Mouse (Mus musculus) kidney, postnatal 0 days (tissue): Measurements from ENCODE around the gene Eif2ak1. TPM values are rescaled to one million over a fixed set of nuclear protein-coding genes. Genes with fewer than 3 reads are reported as not detected.

Experiments used
- ATAC-seq: fragments of 200-750 bp; cut with Nextera tagmentation; replicated peaks from 2 replicates; pipeline ENCODE4 v1.8.0; 2017; ENCODE audit warnings: low read depth, moderate number of reproducible peaks, moderate TSS enrichment, moderate library complexity; ENCODE audit not compliant: low FRiP score
- DNase-seq: peaks from one replicate; pipeline ENCODE4 v3.0.0-alpha.2; 2016; ENCODE audit warnings: low spot score
- H3K27ac ChIP-seq: fragments of 300-500 bp; sonication (generic); 2 replicates; pipeline ENCODE4 v1.5.1; 2014; ENCODE audit warnings: mild to moderate bottlenecking
- H3K27me3 ChIP-seq: fragments of 300-500 bp; sonication (generic); 2 replicates; pipeline ENCODE4 v1.6.1; 2014; ENCODE audit warnings: low read length, mixed read lengths; ENCODE audit not compliant: insufficient read depth
- H3K36me3 ChIP-seq: fragments of 300-500 bp; sonication (generic); 2 replicates; pipeline ENCODE4 v1.6.1; 2014; ENCODE audit warnings: low read length, mixed read lengths; ENCODE audit not compliant: insufficient read depth
- H3K4me1 ChIP-seq: fragments of 300-500 bp; sonication (generic); replicated peaks from 2 replicates; pipeline ENCODE4 v1.6.1; 2014; ENCODE audit warnings: antibody characterized with exemption, low read length, mixed read lengths; ENCODE audit not compliant: insufficient read depth
- H3K4me2 ChIP-seq: fragments of 300-500 bp; sonication (generic); 2 replicates; pipeline ENCODE4 v1.6.1; 2014; ENCODE audit warnings: mild to moderate bottlenecking, low read length, moderate library complexity, mixed read lengths
- H3K4me3 ChIP-seq: fragments of 300-500 bp; sonication (generic); replicated peaks from 2 replicates; pipeline ENCODE4 v1.5.1; 2014; ENCODE audit warnings: low read depth, low read length
- H3K9ac ChIP-seq: fragments of 300-500 bp; sonication (generic); 2 replicates; pipeline ENCODE4 v1.6.1; 2014; ENCODE audit warnings: low read depth, low read length
- H3K9me3 ChIP-seq: fragments of 300-500 bp; sonication (generic); replicated peaks from 2 replicates; pipeline ENCODE4 v1.6.1; 2016; ENCODE audit warnings: low read length, inconsistent platforms, mixed read lengths
- CTCF ChIP-seq: IDR thresholded peaks from 2 replicates; pipeline ENCODE4 v1.5.1; 2016; ENCODE audit warnings: antibody characterized with exemption, low read depth, mild to moderate bottlenecking, moderate library complexity
- WGBS: fragments of 180-500 bp; shearing (Covaris S2); extraction: QIAGEN DNeasy Blood & Tissue Kit; methylation state at CpG from one replicate; pipeline ENCODE4 v1.1.7; 2014; 5-methylcytosine and 5-hydroxymethylcytosine counted together
- polyA plus RNA-seq: library from polyadenylated mRNA; unstranded; fragments of >200 nt; fragmentation: Nextera tagmentation; extraction: Ambion mirVana; gene quantifications from 2 replicates; pipeline ENCODE4 v1.2.1, GENCODE M21; 2015

The Eif2ak1 gene
- polyA plus RNA-seq, 1 experiment from 2014 or later = 32.4 TPM

GRCm38 (mm10) chr5:143933875-143934274 lies 116.3 kb downstream of the Eif2ak1 start:
- H3K4me3 ChIP-seq = no peak overlapping the region
- TF ChIP-seq CTCF = peak; percentile 40; the same call in 1 of the 2 replicates
- H3K9me3 ChIP-seq = no peaks in the 10 kb centered on the region
- no peak overlapping the region for H3K27ac ChIP-seq
- DNase-seq (no peak), ATAC-seq (no peak)
- 84% methylated on average over 1 of the region's 1 CpGs for WGBS
- H3K4me2 ChIP-seq = no peak overlapping the region
- H3K4me1 ChIP-seq = no peaks in the 10 kb centered on the region
- H3K9ac ChIP-seq = no peak overlapping the region
- peaks cover 18% of the 10 kb centered on the region; the same call in 1 of the 2 replicates for H3K36me3 ChIP-seq
- H3K27me3 ChIP-seq = no peaks in the 10 kb centered on the region

- Histone ChIP-seq H3K27me3 (no peaks in the 10 kb centered on the region), H3K36me3 (0 out of 2 replicates have a peak, but pooled peaks cover 9% of the 10 kb centered on the region), H3K9ac (no peak overlapping the region), H3K4me2 (no peak overlapping the region), H3K4me3 (no peak overlapping the region), H3K4me1 (no peaks in the 10 kb centered on the region), H3K27ac (no peak overlapping the region), H3K9me3 (no peaks in the 10 kb centered on the region)
- no peak for DNase-seq
- ATAC-seq = no peak
- TF ChIP-seq CTCF = no peak
- 88% methylated on average over 9 of the region's 9 CpGs for WGBS
Measured at GRCm38 (mm10) chr5:143936156-143936555, 118.6 kb downstream of the Eif2ak1 start.

- no peak for ATAC-seq
- H3K27ac ChIP-seq = no peak overlapping the region
- no peak overlapping the region for H3K4me3 ChIP-seq
- no peak overlapping the region for H3K4me2 ChIP-seq
- no peaks in the 10 kb centered on the region for H3K36me3 ChIP-seq
- WGBS = 18% methylated on average over 10 of the region's 10 CpGs
- no peaks in the 10 kb centered on the region for H3K9me3 ChIP-seq
- no peak for TF ChIP-seq CTCF
- no peaks in the 10 kb centered on the region for H3K4me1 ChIP-seq
- no peak overlapping the region for H3K9ac ChIP-seq
- DNase-seq = no peak
- H3K27me3 ChIP-seq = no peaks in the 10 kb centered on the region
Measured at GRCm38 (mm10) chr5:143941588-143941987, 124.0 kb downstream of the Eif2ak1 start.

- DNase-seq (no peak), ATAC-seq (no peak)
- H3K27ac ChIP-seq = no peak overlapping the region
- H3K4me1 ChIP-seq = no peaks in the 10 kb centered on the region
- 85% methylated on average over 14 of the region's 14 CpGs for WGBS
- no peak overlapping the region for H3K4me3 ChIP-seq
- TF ChIP-seq CTCF = no peak
- no peaks in the 10 kb centered on the region for H3K27me3 ChIP-seq
- no peaks in the 10 kb centered on the region for H3K36me3 ChIP-seq
- H3K9ac ChIP-seq = no peak overlapping the region
- no peaks in the 10 kb centered on the region for H3K9me3 ChIP-seq
- H3K4me2 ChIP-seq = no peak overlapping the region
Measured at GRCm38 (mm10) chr5:143943231-143944125, 125.9 kb downstream of the Eif2ak1 start.

- H3K27ac ChIP-seq = no peak overlapping the region
- DNase-seq (no peak), ATAC-seq (no peak)
- H3K9ac ChIP-seq = no peak overlapping the region
- H3K4me3 ChIP-seq = no peak overlapping the region
- TF ChIP-seq CTCF = no peak
- no peaks in the 10 kb centered on the region for H3K27me3 ChIP-seq
- no peaks in the 10 kb centered on the region for H3K9me3 ChIP-seq
- no peaks in the 10 kb centered on the region for H3K4me1 ChIP-seq
- no peaks in the 10 kb centered on the region for H3K36me3 ChIP-seq
- WGBS = 84% methylated on average over 12 of the region's 12 CpGs
- H3K4me2 ChIP-seq = no peak overlapping the region
Measured at GRCm38 (mm10) chr5:143948361-143948760, 130.8 kb downstream of the Eif2ak1 start.

- no peak overlapping the region for H3K27ac ChIP-seq
- H3K4me3 ChIP-seq = no peak overlapping the region
- no peak for DNase-seq
- no peak overlapping the region for H3K4me2 ChIP-seq
- WGBS = 41% methylated on average over 5 of the region's 5 CpGs
- H3K9me3 ChIP-seq = no peaks in the 10 kb centered on the region
- H3K36me3 ChIP-seq = no peaks in the 10 kb centered on the region
- ATAC-seq = no peak
- TF ChIP-seq CTCF = no peak
- H3K4me1 ChIP-seq = no peaks in the 10 kb centered on the region
- no peak overlapping the region for H3K9ac ChIP-seq
- no peaks in the 10 kb centered on the region for H3K27me3 ChIP-seq
Measured at GRCm38 (mm10) chr5:143950016-143950415, 132.4 kb downstream of the Eif2ak1 start.

Other genes starting within 250 kb of the Eif2ak1 start
- 74.3 and 76.7 TPM in 2 replicates for gene Cyth3, start 195.3 kb upstream of the Eif2ak1 start, polyA plus RNA-seq
- gene Usp42, start 85.5 kb upstream of the Eif2ak1 start, polyA plus RNA-seq = 12.9 and 13.1 TPM in 2 replicates
- gene Ankrd61, start 79.9 kb downstream of the Eif2ak1 start, polyA plus RNA-seq = 0.22 and 0.29 TPM in 2 replicates
- gene Aimp2, start 92.1 kb downstream of the Eif2ak1 start, polyA plus RNA-seq = 76.6 and 81.9 TPM in 2 replicates
- gene Pms2, start 92.2 kb downstream of the Eif2ak1 start, polyA plus RNA-seq = 14.8 and 16.7 TPM in 2 replicates
- 0.22 and 0.78 TPM in 2 replicates for gene Gm42421, start 110.4 kb downstream of the Eif2ak1 start, polyA plus RNA-seq
- gene Rsph10b, start 115.2 kb downstream of the Eif2ak1 start, polyA plus RNA-seq = 1.7 and 1.8 TPM in 2 replicates
- 78.5 and 78.9 TPM in 2 replicates for gene Ccz1, start 197.1 kb downstream of the Eif2ak1 start, polyA plus RNA-seq
- gene Ocm, start 208.9 kb downstream of the Eif2ak1 start, polyA plus RNA-seq = 4.5 and 5.9 TPM in 2 replicates